Mouse (Mus musculus) CH12.LX (cell line): ENCODE results near the gene Trim12a.
"Not testable (repeated sequence)": the region's sequence is repeated elsewhere in the genome, so short reads cannot be mapped to it uniquely, and the experiment has no call there.

Experiments
- CTCF ChIP-seq, 2 experiments: IDR thresholded peaks in 1 of 2; conservative IDR thresholded peaks in 1 of 2; 2 replicates each; pipeline ENCODE4 v1.5.1; 2011 to 2012; ENCODE audit warnings: low read depth in 2 of 2, low read length in 2 of 2, improper control_type of control experiment in 1 of 2, inconsistent platforms in 1 of 2, mild to moderate bottlenecking in 1 of 2, moderate library complexity in 1 of 2
- EP300 ChIP-seq: IDR thresholded peaks from 2 replicates; pipeline ENCODE4 v1.6.1; 2011; ENCODE audit warnings: low read length, improper control_type of control experiment
- KAT2A ChIP-seq: IDR thresholded peaks from 2 replicates; pipeline ENCODE4 v1.6.1; 2012; ENCODE audit warnings: low read length, improper control_type of control experiment, inconsistent platforms; ENCODE audit not compliant: insufficient replicate concordance
- MAFK ChIP-seq: IDR thresholded peaks from 2 replicates; pipeline ENCODE4 v1.6.1; 2011; ENCODE audit warnings: low read length, improper control_type of control experiment; ENCODE audit not compliant: insufficient replicate concordance
- POLR2A ChIP-seq: IDR thresholded peaks from 2 replicates; pipeline ENCODE4 v1.6.1; 2011; ENCODE audit warnings: low read depth, mild to moderate bottlenecking, improper control_type of control experiment, low read length
- TCF12 ChIP-seq: IDR thresholded peaks from 2 replicates; pipeline ENCODE4 v1.6.1; 2014; ENCODE audit warnings: low read depth, mild to moderate bottlenecking, inconsistent platforms, low read length, improper control_type of control experiment
- ZC3H11A ChIP-seq: IDR thresholded peaks from 2 replicates; pipeline ENCODE4 v1.6.1; 2012; ENCODE audit warnings: low read depth, mild to moderate bottlenecking, inconsistent platforms, low read length, improper control_type of control experiment

DNA sequence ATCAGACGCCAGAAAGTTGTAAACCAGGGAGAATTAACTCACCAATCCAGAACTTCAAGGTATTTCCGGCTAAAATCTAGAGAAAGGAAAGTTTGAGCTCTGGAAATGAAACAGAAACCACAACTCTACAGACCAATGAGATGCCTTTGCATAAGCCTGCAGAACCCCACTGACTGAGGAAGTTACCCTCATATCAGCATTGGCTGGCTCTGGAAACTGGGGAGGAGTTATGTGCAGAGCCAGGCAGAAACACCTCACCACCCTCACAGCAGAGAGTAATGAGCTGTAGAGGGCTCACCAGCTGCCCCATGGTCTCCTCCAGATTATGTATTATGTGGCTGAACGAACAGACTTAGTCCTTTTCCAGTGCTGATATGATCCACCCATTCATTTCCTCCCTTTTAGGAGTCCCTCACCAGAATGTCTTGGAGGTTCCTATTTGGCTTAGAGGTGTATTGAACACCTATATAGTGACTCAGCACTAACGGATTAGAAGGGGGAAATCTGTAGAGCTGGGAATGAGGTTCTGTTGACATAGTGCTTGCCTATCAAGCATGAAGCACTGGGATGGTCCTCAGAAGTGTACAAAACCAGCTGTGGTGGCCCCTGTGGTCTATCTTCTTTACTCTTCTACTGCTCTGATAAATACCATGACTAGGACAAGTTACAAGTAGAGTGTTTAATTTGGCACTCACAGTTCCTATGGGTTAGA is at the start of gene Trim12a:
- TF ChIP-seq POLR2A: 0 out of 2 replicates have a peak, but pooled peaks have one; percentile 20
- not testable (repeated sequence) for TF ChIP-seq TCF12; CTCF (conservative IDR thresholded peaks at IDR 0.05 in 1 of 2, IDR thresholded peaks at IDR 0.05 in 1 of 2; ENCODE audit: low read depth in 2 of 2, low read length in 2 of 2); ZC3H11A; EP300; KAT2A
- TF ChIP-seq MAFK: 0 out of 2 replicates have a peak, but pooled peaks have one; percentile 5
